Mouse (Mus musculus) CH12.LX (cell line): ENCODE data around the gene Isoc2a. TPM values are rescaled to one million over a fixed set of nuclear protein-coding genes. Genes with fewer than 3 reads are reported as not detected.

ENCODE experiments used
- DNase-seq: peaks from one replicate; pipeline ENCODE4 v3.0.0-alpha.2; 2013; ENCODE audit errors: extremely low read depth
- H3K27ac ChIP-seq: 2 replicates; pipeline ENCODE4 v1.5.1; 2012; ENCODE audit warnings: low read depth, mild to moderate bottlenecking, control low read depth, moderate library complexity; ENCODE audit not compliant: insufficient read depth
- H3K27me3 ChIP-seq: replicated peaks from 2 replicates; pipeline ENCODE3; 2012; ENCODE audit warnings: inconsistent platforms
- H3K36me3 ChIP-seq, 2 experiments: replicated peaks in 1 of 2; 2 replicates each; pipeline versions ENCODE3 to v1.6.1; 2012; ENCODE audit warnings: inconsistent platforms in 1 of 2, low read length in 1 of 2, mild to moderate bottlenecking in 1 of 2, mixed read lengths in 1 of 2, moderate library complexity in 1 of 2; ENCODE audit not compliant: control insufficient read depth in 1 of 2, insufficient read depth in 1 of 2
- H3K4me1 ChIP-seq, 2 experiments: 2 replicates each; pipeline ENCODE4 v1.6.1; 2012; ENCODE audit warnings: inconsistent platforms in 1 of 2, moderate library complexity in 1 of 2; ENCODE audit not compliant: insufficient read depth in 2 of 2, control insufficient read depth in 1 of 2
- H3K4me2 ChIP-seq: 2 replicates; pipeline ENCODE4 v1.6.1; 2012; ENCODE audit warnings: low read depth, mild to moderate bottlenecking, control low read depth; ENCODE audit not compliant: poor library complexity, insufficient read depth, severe bottlenecking
- H3K4me3 ChIP-seq, 3 experiments: fragments of 150-350 bp in 1 of 3; sonication (generic) in 1 of 3; replicated peaks in 1 of 3; 2 replicates each; pipeline versions ENCODE3 to v1.5.1; 2011 to 2012; ENCODE audit warnings: low read depth in 2 of 3, low read length in 2 of 3, mild to moderate bottlenecking in 2 of 3, moderate library complexity in 2 of 3, control low read depth in 1 of 3, improper control_type of control experiment in 1 of 3, inconsistent platforms in 1 of 3, mixed read lengths in 1 of 3; ENCODE audit not compliant: poor library complexity in 1 of 3
- H3K79me2 ChIP-seq: replicated peaks from 2 replicates; pipeline ENCODE4 v1.6.1; 2012; ENCODE audit warnings: mild to moderate bottlenecking, moderate library complexity; ENCODE audit not compliant: control insufficient read depth, poor library complexity, insufficient read depth, severe bottlenecking; ENCODE audit errors: extremely low read depth
- H3K9ac ChIP-seq: 2 replicates; pipeline ENCODE4 v1.6.1; 2012; ENCODE audit warnings: low read depth, mild to moderate bottlenecking, control low read depth, moderate library complexity; ENCODE audit not compliant: insufficient read depth
- H3K9me3 ChIP-seq: replicated peaks from 2 replicates; pipeline ENCODE3; 2012; ENCODE audit warnings: low read length, inconsistent platforms, mixed read lengths
- BHLHE40 ChIP-seq: IDR thresholded peaks from 2 replicates; pipeline ENCODE4 v1.6.1; 2011; ENCODE audit warnings: mild to moderate bottlenecking, low read depth, low read length, improper control_type of control experiment
- CHD1 ChIP-seq: IDR thresholded peaks from 2 replicates; pipeline ENCODE4 v1.6.1; 2012; ENCODE audit warnings: low read depth, low read length, improper control_type of control experiment, inconsistent platforms
- CHD2 ChIP-seq: IDR thresholded peaks from 2 replicates; pipeline ENCODE4 v1.6.1; 2011; ENCODE audit warnings: low read length, improper control_type of control experiment
- CTCF ChIP-seq, 2 experiments: IDR thresholded peaks in 1 of 2; conservative IDR thresholded peaks in 1 of 2; 2 replicates each; pipeline ENCODE4 v1.5.1; 2011 to 2012; ENCODE audit warnings: low read depth in 2 of 2, low read length in 2 of 2, improper control_type of control experiment in 1 of 2, inconsistent platforms in 1 of 2, mild to moderate bottlenecking in 1 of 2, moderate library complexity in 1 of 2
- E2F4 ChIP-seq: IDR thresholded peaks from 2 replicates; pipeline ENCODE4 v1.6.1; 2011; ENCODE audit warnings: low read depth, low read length, improper control_type of control experiment; ENCODE audit not compliant: insufficient replicate concordance
- ELF1 ChIP-seq: IDR thresholded peaks from 2 replicates; pipeline ENCODE4 v1.6.1; 2014; ENCODE audit warnings: low read depth, mild to moderate bottlenecking, inconsistent platforms, low read length, improper control_type of control experiment
- EP300 ChIP-seq: IDR thresholded peaks from 2 replicates; pipeline ENCODE4 v1.6.1; 2011; ENCODE audit warnings: low read length, improper control_type of control experiment
- ETS1 ChIP-seq: conservative IDR thresholded peaks from 2 replicates; pipeline ENCODE4 v1.6.1; 2012; ENCODE audit warnings: low read depth, mild to moderate bottlenecking, inconsistent platforms, low read length, improper control_type of control experiment, moderate library complexity
- GABPA ChIP-seq: IDR thresholded peaks from 2 replicates; pipeline ENCODE4 v1.6.1; 2012; ENCODE audit warnings: low read depth, low read length, improper control_type of control experiment, inconsistent platforms; ENCODE audit not compliant: insufficient replicate concordance
- HCFC1 ChIP-seq: IDR thresholded peaks from 2 replicates; pipeline ENCODE4 v1.6.1; 2012; ENCODE audit warnings: low read depth, mild to moderate bottlenecking, inconsistent platforms, low read length, improper control_type of control experiment
- IRF4 ChIP-seq: IDR thresholded peaks from 2 replicates; pipeline ENCODE4 v1.6.1; 2014; ENCODE audit warnings: low read depth, mild to moderate bottlenecking, inconsistent platforms, low read length, improper control_type of control experiment
- JUN ChIP-seq: IDR thresholded peaks from 2 replicates; pipeline ENCODE4 v1.6.1; 2011; ENCODE audit warnings: low read depth, mild to moderate bottlenecking, low read length, improper control_type of control experiment, moderate library complexity; ENCODE audit not compliant: insufficient read depth
- JUND ChIP-seq: conservative IDR thresholded peaks from 2 replicates; pipeline ENCODE4 v1.6.1; 2011; ENCODE audit warnings: low read depth, low read length, improper control_type of control experiment
- KAT2A ChIP-seq: IDR thresholded peaks from 2 replicates; pipeline ENCODE4 v1.6.1; 2012; ENCODE audit warnings: low read length, improper control_type of control experiment, inconsistent platforms; ENCODE audit not compliant: insufficient replicate concordance
- MAFK ChIP-seq: IDR thresholded peaks from 2 replicates; pipeline ENCODE4 v1.6.1; 2011; ENCODE audit warnings: low read length, improper control_type of control experiment; ENCODE audit not compliant: insufficient replicate concordance
- MAX ChIP-seq: IDR thresholded peaks from 2 replicates; pipeline ENCODE4 v1.6.1; 2011; ENCODE audit warnings: low read length, improper control_type of control experiment
- MAZ ChIP-seq: IDR thresholded peaks from 2 replicates; pipeline ENCODE4 v1.6.1; 2012; ENCODE audit warnings: low read depth, mild to moderate bottlenecking, inconsistent platforms, low read length, improper control_type of control experiment, moderate library complexity
- MEF2A ChIP-seq: IDR thresholded peaks from 2 replicates; pipeline ENCODE4 v1.6.1; 2014; ENCODE audit warnings: low read depth, mild to moderate bottlenecking, inconsistent platforms, low read length, improper control_type of control experiment, borderline replicate concordance
- MXI1 ChIP-seq: IDR thresholded peaks from 2 replicates; pipeline ENCODE4 v1.6.1; 2011; ENCODE audit warnings: mild to moderate bottlenecking, low read depth, low read length, improper control_type of control experiment
- MYC ChIP-seq: IDR thresholded peaks from 2 replicates; pipeline ENCODE4 v1.6.1; 2011; ENCODE audit warnings: low read depth, mild to moderate bottlenecking, improper control_type of control experiment, low read length
- NELFE ChIP-seq: IDR thresholded peaks from 2 replicates; pipeline ENCODE4 v1.6.1; 2011; ENCODE audit warnings: low read depth, low read length, improper control_type of control experiment
- NRF1 ChIP-seq: IDR thresholded peaks from 2 replicates; pipeline ENCODE4 v1.6.1; 2014; ENCODE audit warnings: low read depth, mild to moderate bottlenecking, inconsistent platforms, low read length, improper control_type of control experiment, moderate library complexity
- PAX5 ChIP-seq: IDR thresholded peaks from 2 replicates; pipeline ENCODE4 v1.6.1; 2012; ENCODE audit warnings: low read length, inconsistent platforms, mixed read lengths
- POLR2A ChIP-seq: IDR thresholded peaks from 2 replicates; pipeline ENCODE4 v1.6.1; 2011; ENCODE audit warnings: low read depth, mild to moderate bottlenecking, improper control_type of control experiment, low read length
- POLR2AphosphoS2 ChIP-seq: IDR thresholded peaks from 2 replicates; pipeline ENCODE4 v1.6.1; 2011; ENCODE audit warnings: low read depth, low read length, improper control_type of control experiment
- RAD21 ChIP-seq: IDR thresholded peaks from 2 replicates; pipeline ENCODE4 v1.6.1; 2011; ENCODE audit warnings: low read depth, mild to moderate bottlenecking, low read length, improper control_type of control experiment, moderate library complexity
- RCOR1 ChIP-seq: conservative IDR thresholded peaks from 2 replicates; pipeline ENCODE4 v1.6.1; 2012; ENCODE audit warnings: low read depth, mild to moderate bottlenecking, inconsistent platforms, low read length, improper control_type of control experiment
- SIN3A ChIP-seq: IDR thresholded peaks from 2 replicates; pipeline ENCODE4 v1.6.1; 2012; ENCODE audit warnings: low read length, improper control_type of control experiment, inconsistent platforms
- SMC3 ChIP-seq: IDR thresholded peaks from 2 replicates; pipeline ENCODE4 v1.6.1; 2011; ENCODE audit warnings: low read depth, low read length, improper control_type of control experiment
- TBP ChIP-seq: conservative IDR thresholded peaks from 2 replicates; pipeline ENCODE4 v1.6.1; 2011; ENCODE audit warnings: low read depth, low read length, improper control_type of control experiment
- TCF12 ChIP-seq: IDR thresholded peaks from 2 replicates; pipeline ENCODE4 v1.6.1; 2014; ENCODE audit warnings: low read depth, mild to moderate bottlenecking, inconsistent platforms, low read length, improper control_type of control experiment
- UBTF ChIP-seq: IDR thresholded peaks from 2 replicates; pipeline ENCODE4 v1.6.1; 2012; ENCODE audit warnings: low read depth, mild to moderate bottlenecking, inconsistent platforms, low read length, improper control_type of control experiment, moderate library complexity
- USF1 ChIP-seq: IDR thresholded peaks from 2 replicates; pipeline ENCODE4 v1.6.1; 2014; ENCODE audit warnings: low read depth, mild to moderate bottlenecking, inconsistent platforms, low read length, improper control_type of control experiment
- USF2 ChIP-seq: conservative IDR thresholded peaks from 2 replicates; pipeline ENCODE4 v1.6.1; 2011; ENCODE audit warnings: low read depth, low read length, improper control_type of control experiment
- ZC3H11A ChIP-seq: IDR thresholded peaks from 2 replicates; pipeline ENCODE4 v1.6.1; 2012; ENCODE audit warnings: low read depth, mild to moderate bottlenecking, inconsistent platforms, low read length, improper control_type of control experiment
- ZKSCAN1 ChIP-seq: IDR thresholded peaks from 2 replicates; pipeline ENCODE4 v1.6.1; 2012; ENCODE audit warnings: low read depth, inconsistent platforms, low read length, improper control_type of control experiment, borderline replicate concordance
- ZMIZ1 ChIP-seq: IDR thresholded peaks from 2 replicates; pipeline ENCODE4 v1.6.1; 2012; ENCODE audit warnings: low read depth, mild to moderate bottlenecking, inconsistent platforms, low read length, improper control_type of control experiment
- ZNF384 ChIP-seq: IDR thresholded peaks from 2 replicates; pipeline ENCODE4 v1.6.1; 2012; ENCODE audit warnings: low read depth, low read length, improper control_type of control experiment, inconsistent platforms
- dilution Hi-C: fragments of 300-500 bp; cut with MboI; formaldehyde crosslinking; loops from 2 replicates; pipeline ENCODE4 v1.14.3; 2020; ENCODE audit warnings: low sequenced_read_pairs; ENCODE audit not compliant: extremely low pct_unique_long_range_greater_than_20kb, extremely low pct_ligation_motif_present
- in situ Hi-C: fragments of 300-500 bp; cut with MboI; formaldehyde crosslinking; loops from 3 replicates; pipeline ENCODE4 v1.14.3; 2019; ENCODE audit warnings: low sequenced_read_pairs, low pct_ligation_motif_present, low pct_unique_long_range_greater_than_20kb, mixed read lengths
- polyA plus RNA-seq: library from polyadenylated mRNA; unstranded; fragments of >175 nt; gene quantifications from 2 replicates; pipeline ENCODE4 v1.2.1, GENCODE M21; 2012; ENCODE audit warnings: low read depth; ENCODE audit not compliant: insufficient read length
- total RNA-seq, 2 experiments: library from RNA; depleted of rRNA; stranded (reverse); fragments of 300-350 nt in 1 of 2; fragments of >200 nt in 1 of 2; gene quantifications; 2 replicates each; pipeline ENCODE4 v1.2.3; 2012 to 2014

Gene Isoc2a
- total and polyA plus RNA-seq, 3 experiments: 8.4 to 15.4 (median 12.9) TPM

GRCm38 (mm10) chr7:4915007-4915665 lies 38.2 kb downstream of the Isoc2a start, which contains the start of gene Zfp628:
TSS of gene Zfp628 (plus strand) at chr7:4915217.
- Histone ChIP-seq H3K4me2 (peak within 1 kb of the TSS; percentile 72), H3K27me3 (no peaks in the 10 kb centered on the region), H3K9ac (peak within 1 kb of the TSS; percentile 96), H3K4me3 (peak within 1 kb of the TSS; percentile 76 to 86 (median 84)), H3K9me3 (no peaks in the 10 kb centered on the region), H3K4me1 (peaks cover 11 to 19% of the 10 kb centered on the region in 2 experiments), H3K79me2 (no peaks in the 10 kb centered on the region), H3K36me3 (peaks cover 26 to 33% of the 10 kb centered on the region in 2 experiments), H3K27ac (peak within 1 kb of the TSS; percentile 47)
- in situ Hi-C loops: no loop called here
- TF ChIP-seq MEF2A (no peak), ZKSCAN1 (no peak), MAX (0 out of 2 replicates have a peak, but pooled peaks have one; percentile 16), NRF1 (peak; percentile 50; the same call in 1 of the 2 replicates), MXI1 (peak; percentile 25), CHD2 (peak; percentile 92), JUND (no peak), NELFE (peak; percentile 89), KAT2A (peak; percentile 64; the same call in 1 of the 2 replicates), SIN3A (peak; percentile 48; the same call in 1 of the 2 replicates), JUN (no peak), CTCF (conservative IDR thresholded peaks at IDR 0.05 in 1 of 2, IDR thresholded peaks at IDR 0.05 in 1 of 2; ENCODE audit: low read depth in 2 of 2, low read length in 2 of 2) (no peak), TBP (peak; percentile 56; the same call in 1 of the 2 replicates), ZNF384 (no peak), ETS1 (no peak), TCF12 (peak; percentile 49), POLR2AphosphoS2 (no peak; the same call in 1 of the 2 replicates), MAFK (no peak), BHLHE40 (no peak; the same call in 1 of the 2 replicates), GABPA (no peak; the same call in 1 of the 2 replicates), ELF1 (peak; percentile 91), MYC (no peak; the same call in 1 of the 2 replicates), POLR2A (peak; percentile 86), ZMIZ1 (peak; percentile 53; the same call in 1 of the 2 replicates), IRF4 (no peak), E2F4 (no peak), RAD21 (no peak), ZC3H11A (no peak), SMC3 (no peak), RCOR1 (no peak), USF1 (no peak), PAX5 (no peak), USF2 (no peak), CHD1 (no peak), EP300 (no peak), MAZ (peak; percentile 31; the same call in 1 of the 2 replicates), HCFC1 (peak; percentile 78), UBTF (no peak)
- dilution Hi-C loops: no loop called here
- peak; percentile 92 for DNase-seq
